Mouse (Mus musculus) CH12.LX (cell line): Measurements from ENCODE around the gene AL732309.1. TPM values are rescaled to one million over a fixed set of nuclear protein-coding genes. Genes with fewer than 3 reads are reported as not detected.

Experiments used
- DNase-seq: peaks from one replicate; pipeline ENCODE4 v3.0.0-alpha.2; 2013; ENCODE audit errors: extremely low read depth
- H3K27ac ChIP-seq: 2 replicates; pipeline ENCODE4 v1.5.1; 2012; ENCODE audit warnings: low read depth, mild to moderate bottlenecking, control low read depth, moderate library complexity; ENCODE audit not compliant: insufficient read depth
- H3K27me3 ChIP-seq: replicated peaks from 2 replicates; pipeline ENCODE3; 2012; ENCODE audit warnings: inconsistent platforms
- H3K36me3 ChIP-seq, 2 experiments: replicated peaks in 1 of 2; 2 replicates each; pipeline versions ENCODE3 to v1.6.1; 2012; ENCODE audit warnings: inconsistent platforms in 1 of 2, low read length in 1 of 2, mild to moderate bottlenecking in 1 of 2, mixed read lengths in 1 of 2, moderate library complexity in 1 of 2; ENCODE audit not compliant: control insufficient read depth in 1 of 2, insufficient read depth in 1 of 2
- H3K4me1 ChIP-seq, 2 experiments: 2 replicates each; pipeline ENCODE4 v1.6.1; 2012; ENCODE audit warnings: inconsistent platforms in 1 of 2, moderate library complexity in 1 of 2; ENCODE audit not compliant: insufficient read depth in 2 of 2, control insufficient read depth in 1 of 2
- H3K4me2 ChIP-seq: 2 replicates; pipeline ENCODE4 v1.6.1; 2012; ENCODE audit warnings: low read depth, mild to moderate bottlenecking, control low read depth; ENCODE audit not compliant: poor library complexity, insufficient read depth, severe bottlenecking
- H3K4me3 ChIP-seq, 3 experiments: fragments of 150-350 bp in 1 of 3; sonication (generic) in 1 of 3; replicated peaks in 1 of 3; 2 replicates each; pipeline versions ENCODE3 to v1.5.1; 2011 to 2012; ENCODE audit warnings: low read depth in 2 of 3, low read length in 2 of 3, mild to moderate bottlenecking in 2 of 3, moderate library complexity in 2 of 3, control low read depth in 1 of 3, improper control_type of control experiment in 1 of 3, inconsistent platforms in 1 of 3, mixed read lengths in 1 of 3; ENCODE audit not compliant: poor library complexity in 1 of 3
- H3K79me2 ChIP-seq: replicated peaks from 2 replicates; pipeline ENCODE4 v1.6.1; 2012; ENCODE audit warnings: mild to moderate bottlenecking, moderate library complexity; ENCODE audit not compliant: control insufficient read depth, poor library complexity, insufficient read depth, severe bottlenecking; ENCODE audit errors: extremely low read depth
- H3K9ac ChIP-seq: 2 replicates; pipeline ENCODE4 v1.6.1; 2012; ENCODE audit warnings: low read depth, mild to moderate bottlenecking, control low read depth, moderate library complexity; ENCODE audit not compliant: insufficient read depth
- H3K9me3 ChIP-seq: replicated peaks from 2 replicates; pipeline ENCODE3; 2012; ENCODE audit warnings: low read length, inconsistent platforms, mixed read lengths
- BHLHE40 ChIP-seq: IDR thresholded peaks from 2 replicates; pipeline ENCODE4 v1.6.1; 2011; ENCODE audit warnings: mild to moderate bottlenecking, low read depth, low read length, improper control_type of control experiment
- CHD1 ChIP-seq: IDR thresholded peaks from 2 replicates; pipeline ENCODE4 v1.6.1; 2012; ENCODE audit warnings: low read depth, low read length, improper control_type of control experiment, inconsistent platforms
- CHD2 ChIP-seq: IDR thresholded peaks from 2 replicates; pipeline ENCODE4 v1.6.1; 2011; ENCODE audit warnings: low read length, improper control_type of control experiment
- CTCF ChIP-seq, 2 experiments: IDR thresholded peaks in 1 of 2; conservative IDR thresholded peaks in 1 of 2; 2 replicates each; pipeline ENCODE4 v1.5.1; 2011 to 2012; ENCODE audit warnings: low read depth in 2 of 2, low read length in 2 of 2, improper control_type of control experiment in 1 of 2, inconsistent platforms in 1 of 2, mild to moderate bottlenecking in 1 of 2, moderate library complexity in 1 of 2
- E2F4 ChIP-seq: IDR thresholded peaks from 2 replicates; pipeline ENCODE4 v1.6.1; 2011; ENCODE audit warnings: low read depth, low read length, improper control_type of control experiment; ENCODE audit not compliant: insufficient replicate concordance
- ELF1 ChIP-seq: IDR thresholded peaks from 2 replicates; pipeline ENCODE4 v1.6.1; 2014; ENCODE audit warnings: low read depth, mild to moderate bottlenecking, inconsistent platforms, low read length, improper control_type of control experiment
- EP300 ChIP-seq: IDR thresholded peaks from 2 replicates; pipeline ENCODE4 v1.6.1; 2011; ENCODE audit warnings: low read length, improper control_type of control experiment
- HCFC1 ChIP-seq: IDR thresholded peaks from 2 replicates; pipeline ENCODE4 v1.6.1; 2012; ENCODE audit warnings: low read depth, mild to moderate bottlenecking, inconsistent platforms, low read length, improper control_type of control experiment
- JUND ChIP-seq: conservative IDR thresholded peaks from 2 replicates; pipeline ENCODE4 v1.6.1; 2011; ENCODE audit warnings: low read depth, low read length, improper control_type of control experiment
- KAT2A ChIP-seq: IDR thresholded peaks from 2 replicates; pipeline ENCODE4 v1.6.1; 2012; ENCODE audit warnings: low read length, improper control_type of control experiment, inconsistent platforms; ENCODE audit not compliant: insufficient replicate concordance
- MAX ChIP-seq: IDR thresholded peaks from 2 replicates; pipeline ENCODE4 v1.6.1; 2011; ENCODE audit warnings: low read length, improper control_type of control experiment
- MAZ ChIP-seq: IDR thresholded peaks from 2 replicates; pipeline ENCODE4 v1.6.1; 2012; ENCODE audit warnings: low read depth, mild to moderate bottlenecking, inconsistent platforms, low read length, improper control_type of control experiment, moderate library complexity
- MEF2A ChIP-seq: IDR thresholded peaks from 2 replicates; pipeline ENCODE4 v1.6.1; 2014; ENCODE audit warnings: low read depth, mild to moderate bottlenecking, inconsistent platforms, low read length, improper control_type of control experiment, borderline replicate concordance
- MXI1 ChIP-seq: IDR thresholded peaks from 2 replicates; pipeline ENCODE4 v1.6.1; 2011; ENCODE audit warnings: mild to moderate bottlenecking, low read depth, low read length, improper control_type of control experiment
- MYC ChIP-seq: IDR thresholded peaks from 2 replicates; pipeline ENCODE4 v1.6.1; 2011; ENCODE audit warnings: low read depth, mild to moderate bottlenecking, improper control_type of control experiment, low read length
- NELFE ChIP-seq: IDR thresholded peaks from 2 replicates; pipeline ENCODE4 v1.6.1; 2011; ENCODE audit warnings: low read depth, low read length, improper control_type of control experiment
- NRF1 ChIP-seq: IDR thresholded peaks from 2 replicates; pipeline ENCODE4 v1.6.1; 2014; ENCODE audit warnings: low read depth, mild to moderate bottlenecking, inconsistent platforms, low read length, improper control_type of control experiment, moderate library complexity
- PAX5 ChIP-seq: IDR thresholded peaks from 2 replicates; pipeline ENCODE4 v1.6.1; 2012; ENCODE audit warnings: low read length, inconsistent platforms, mixed read lengths
- POLR2A ChIP-seq: IDR thresholded peaks from 2 replicates; pipeline ENCODE4 v1.6.1; 2011; ENCODE audit warnings: low read depth, mild to moderate bottlenecking, improper control_type of control experiment, low read length
- RCOR1 ChIP-seq: conservative IDR thresholded peaks from 2 replicates; pipeline ENCODE4 v1.6.1; 2012; ENCODE audit warnings: low read depth, mild to moderate bottlenecking, inconsistent platforms, low read length, improper control_type of control experiment
- SIN3A ChIP-seq: IDR thresholded peaks from 2 replicates; pipeline ENCODE4 v1.6.1; 2012; ENCODE audit warnings: low read length, improper control_type of control experiment, inconsistent platforms
- TBP ChIP-seq: conservative IDR thresholded peaks from 2 replicates; pipeline ENCODE4 v1.6.1; 2011; ENCODE audit warnings: low read depth, low read length, improper control_type of control experiment
- TCF12 ChIP-seq: IDR thresholded peaks from 2 replicates; pipeline ENCODE4 v1.6.1; 2014; ENCODE audit warnings: low read depth, mild to moderate bottlenecking, inconsistent platforms, low read length, improper control_type of control experiment
- USF2 ChIP-seq: conservative IDR thresholded peaks from 2 replicates; pipeline ENCODE4 v1.6.1; 2011; ENCODE audit warnings: low read depth, low read length, improper control_type of control experiment
- ZMIZ1 ChIP-seq: IDR thresholded peaks from 2 replicates; pipeline ENCODE4 v1.6.1; 2012; ENCODE audit warnings: low read depth, mild to moderate bottlenecking, inconsistent platforms, low read length, improper control_type of control experiment
- ZNF384 ChIP-seq: IDR thresholded peaks from 2 replicates; pipeline ENCODE4 v1.6.1; 2012; ENCODE audit warnings: low read depth, low read length, improper control_type of control experiment, inconsistent platforms
- dilution Hi-C: fragments of 300-500 bp; cut with MboI; formaldehyde crosslinking; loops from 2 replicates; pipeline ENCODE4 v1.14.3; 2020; ENCODE audit warnings: low sequenced_read_pairs; ENCODE audit not compliant: extremely low pct_unique_long_range_greater_than_20kb, extremely low pct_ligation_motif_present
- in situ Hi-C: fragments of 300-500 bp; cut with MboI; formaldehyde crosslinking; loops from 3 replicates; pipeline ENCODE4 v1.14.3; 2019; ENCODE audit warnings: low sequenced_read_pairs, low pct_ligation_motif_present, low pct_unique_long_range_greater_than_20kb, mixed read lengths
- polyA plus RNA-seq: library from polyadenylated mRNA; unstranded; fragments of >175 nt; gene quantifications from 2 replicates; pipeline ENCODE4 v1.2.1, GENCODE M21; 2012; ENCODE audit warnings: low read depth; ENCODE audit not compliant: insufficient read length
- total RNA-seq, 2 experiments: library from RNA; depleted of rRNA; stranded (reverse); fragments of 300-350 nt in 1 of 2; fragments of >200 nt in 1 of 2; gene quantifications; 2 replicates each; pipeline ENCODE4 v1.2.3; 2012 to 2014

Gene AL732309.1
- total and polyA plus RNA-seq, 3 experiments: 4.5 to 8.9 (median 6.7) TPM

DNA sequence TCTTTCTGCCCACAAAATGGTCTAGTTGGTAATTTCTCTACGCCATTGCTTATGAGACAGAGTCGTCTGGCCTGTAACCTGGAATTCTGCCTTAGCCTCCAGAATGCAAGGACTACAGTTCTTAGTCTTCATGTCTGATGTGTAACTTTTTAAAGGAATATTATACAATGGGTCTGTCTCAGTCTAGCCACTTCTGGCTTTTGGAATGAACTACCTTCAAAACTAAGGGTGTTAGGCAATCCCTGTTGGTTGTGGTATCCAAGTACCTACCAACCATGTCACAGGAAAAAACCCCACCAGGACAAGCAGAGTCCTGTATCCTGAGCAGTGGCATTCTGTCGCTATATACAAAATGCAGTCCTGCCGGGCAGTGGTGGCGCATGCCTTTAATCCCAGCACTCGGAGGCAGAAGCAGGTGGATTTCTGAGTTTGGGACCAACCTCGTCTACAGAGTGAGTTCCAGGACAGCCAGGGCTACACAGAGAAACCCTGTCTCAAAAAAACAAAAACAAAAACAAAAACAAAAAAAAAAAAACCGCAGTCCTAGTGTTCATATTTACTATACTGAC, 20.8 kb downstream of the AL732309.1 start:
- dilution Hi-C loops (no loop called here), in situ Hi-C loops (no loop called here)
- peaks cover 13 to 34% of the 10 kb centered on the region in 2 experiments; a peak in 3 of 4 replicates for H3K4me1 ChIP-seq
- peak overlapping the region; percentile 76 for H3K4me2 ChIP-seq
- peaks cover 20% of the 10 kb centered on the region for H3K27me3 ChIP-seq
- DNase-seq: no peak
- peaks cover 22 to 26% of the 10 kb centered on the region in 2 experiments for H3K36me3 ChIP-seq
- peak overlapping the region in 2 of 3 experiments; percentile 61 to 62 for H3K4me3 ChIP-seq
- no peak overlapping the region for H3K27ac ChIP-seq
- no peaks in the 10 kb centered on the region for H3K9me3 ChIP-seq
- H3K9ac ChIP-seq: peak overlapping the region; percentile 89; the same call in 1 of the 2 replicates
- peaks cover 9% of the 10 kb centered on the region for H3K79me2 ChIP-seq
- TF ChIP-seq NELFE (no peak), CTCF (conservative IDR thresholded peaks at IDR 0.05 in 1 of 2, IDR thresholded peaks at IDR 0.05 in 1 of 2; ENCODE audit: low read depth in 2 of 2, low read length in 2 of 2) (no peak), KAT2A (no peak), PAX5 (no peak), POLR2A (no peak), USF2 (no peak), BHLHE40 (no peak), MEF2A (no peak), HCFC1 (no peak), MAX (no peak), RCOR1 (no peak), TCF12 (no peak), TBP (no peak), ZMIZ1 (no peak), ZNF384 (no peak), EP300 (no peak)
- TF ChIP-seq, all 38 proteins: peak for 0

DNA sequence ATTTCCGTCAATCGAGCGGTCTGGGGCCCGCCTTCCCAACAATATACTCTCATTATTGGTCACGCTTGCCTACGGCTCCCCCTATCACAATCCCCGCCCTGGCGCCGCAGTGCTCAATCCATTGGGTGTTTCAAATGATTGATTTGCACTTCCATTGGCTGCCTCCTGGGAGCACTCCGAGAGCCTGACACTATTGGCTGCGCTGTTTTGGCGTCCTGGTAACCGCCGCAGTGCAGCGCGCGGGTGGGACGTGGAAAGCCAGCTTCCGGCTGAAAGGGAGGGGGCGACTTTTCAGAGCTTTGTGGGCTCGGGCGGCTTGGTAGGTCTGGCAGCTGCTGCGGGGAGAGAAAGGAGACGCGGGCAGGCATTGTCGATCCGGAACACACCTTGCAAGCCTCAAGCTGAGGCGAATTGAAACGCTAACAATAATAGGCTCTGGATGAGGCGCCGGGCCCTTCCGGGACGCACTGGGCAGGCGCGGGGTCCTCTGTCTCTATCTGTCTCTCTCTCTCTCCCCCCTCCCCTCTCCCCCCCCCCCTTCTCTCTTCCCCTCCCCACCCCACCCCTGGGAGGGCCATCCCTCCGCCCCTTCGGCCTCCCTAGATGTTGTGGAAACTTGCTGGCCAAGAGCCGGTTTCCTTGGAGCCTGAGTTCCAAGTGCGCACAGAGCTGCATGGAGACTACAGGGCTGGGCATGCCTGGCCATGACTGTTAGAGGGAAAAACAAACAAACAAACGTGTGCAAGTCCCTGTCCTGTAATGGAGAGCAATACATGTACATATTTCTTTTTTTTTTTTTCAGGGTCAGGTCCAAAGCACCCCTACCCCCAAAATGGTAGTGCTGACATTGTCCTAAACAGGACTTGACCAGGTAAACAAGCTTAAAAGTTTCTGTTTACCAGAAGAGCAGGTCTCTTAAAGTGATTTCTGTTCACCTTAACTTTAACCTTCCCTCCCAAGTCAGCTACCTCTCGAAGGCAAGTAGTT, 21.6 kb downstream of the AL732309.1 start:
- DNase-seq: no peak
- Histone ChIP-seq H3K9ac (peak overlapping the region; percentile 89), H3K4me2 (peak overlapping the region; percentile 76), H3K79me2 (peaks cover 9% of the 10 kb centered on the region), H3K27ac (peak overlapping the region; percentile 93), H3K27me3 (peaks cover 12% of the 10 kb centered on the region), H3K4me1 (peaks cover 13 to 34% of the 10 kb centered on the region in 2 experiments; a peak in 3 of 4 replicates), H3K4me3 (peak overlapping the region; percentile 64 to 73 (median 65)), H3K9me3 (no peaks in the 10 kb centered on the region), H3K36me3 (peaks cover 22 to 26% of the 10 kb centered on the region in 2 experiments)
- dilution Hi-C loops (no loop called here), in situ Hi-C loops (no loop called here)
- TF ChIP-seq PAX5: no peak
- TF ChIP-seq SIN3A: no peak; the same call in 1 of the 2 replicates
- peak; percentile 93 for TF ChIP-seq MAZ
- TF ChIP-seq NRF1: peak; percentile 79
- peak; percentile 24; the same call in 1 of the 2 replicates for TF ChIP-seq MXI1
- no peak for TF ChIP-seq MEF2A
- TF ChIP-seq CHD2: peak; percentile 95
- TF ChIP-seq ELF1: peak; percentile 72
- peak; percentile 59 for TF ChIP-seq HCFC1
- no peak for TF ChIP-seq CHD1
- no peak for TF ChIP-seq TBP
- TF ChIP-seq E2F4: no peak
- no peak for TF ChIP-seq JUND
- peak; percentile 7; the same call in 1 of the 2 replicates for TF ChIP-seq ZNF384
- TF ChIP-seq MYC: no peak
